Mouse (Mus musculus) bone marrow macrophage, adult 2 months (primary cell): ENCODE results near the gene Ulk4.

Source experiments
- CTCF ChIP-seq: IDR thresholded peaks from 2 replicates; pipeline ENCODE4 v1.5.1; 2012; ENCODE audit warnings: low read depth, mild to moderate bottlenecking, low read length, moderate library complexity
- POLR2A ChIP-seq: IDR thresholded peaks from 2 replicates; pipeline ENCODE4 v1.6.1; 2012; ENCODE audit warnings: mild to moderate bottlenecking, low read depth, low read length, borderline replicate concordance

- TF ChIP-seq POLR2A (no peak), CTCF (no peak)
Measured at GRCm38 (mm10) chr9:121239571-121239970, 37.4 kb downstream of the Ulk4 start.
